Mouse (Mus musculus): ENCODE data around the gene Ski. TPM values are rescaled to one million over a fixed set of nuclear protein-coding genes. Genes with fewer than 3 reads are reported as not detected.
A peak's percentile ranks its signal among the peaks of the same experiment; 100 is the strongest.

Ski gene
- polyA plus RNA-seq, 1 experiment from 2014 or later, result 22.6 TPM

DNA sequence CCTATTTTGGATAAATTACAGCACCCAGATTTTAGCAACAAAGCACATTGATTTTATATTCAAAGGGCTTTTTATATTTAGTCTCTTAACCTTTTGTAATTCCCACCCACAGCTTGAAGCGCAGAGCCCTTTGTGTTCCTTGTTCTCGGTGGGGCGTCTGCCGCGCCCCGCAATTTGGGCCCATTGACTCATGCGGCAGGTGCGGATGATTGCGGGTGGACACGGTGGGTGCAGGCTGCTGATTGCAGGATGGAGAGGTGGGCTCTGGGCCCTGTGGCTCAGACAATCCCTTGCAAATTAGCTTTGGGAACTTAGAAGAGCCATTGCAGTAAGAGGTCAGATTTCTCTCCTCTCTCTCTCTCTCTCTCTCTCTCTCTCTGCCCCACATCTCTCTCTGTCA is 104.1 kb downstream of the Ski start:
- Histone ChIP-seq H3K4me1 (ENCODE audit: insufficient read depth, low read depth, low read length) (peaks cover 14% of the 10 kb centered on the region; the same call in 1 of the 2 replicates), H3K36me3 (ENCODE audit: insufficient read depth, low read length) (no peaks in the 10 kb centered on the region), H3K9ac (replicated peaks; ENCODE audit: low read depth) (no peak overlapping the region), H3K27ac (ENCODE audit: low read length) (no peak overlapping the region), H3K4me2 (replicated peaks; ENCODE audit: low read depth, low read length) (no peak overlapping the region), H3K27me3 (replicated peaks; ENCODE audit: insufficient read depth, low read length) (no peaks in the 10 kb centered on the region), H3K9me3 (ENCODE audit: low read length) (no peaks in the 10 kb centered on the region), H3K4me3 (ENCODE audit: low read depth, low read length) (no peak overlapping the region)
- DNase-seq (ENCODE audit: low spot score) (no peak), ATAC-seq (no peak)
- TF ChIP-seq CTCF (IDR thresholded peaks at IDR 0.05), result no peak
- TF ChIP-seq EP300 (IDR thresholded peaks at IDR 0.05), result no peak
- WGBS, result 96% methylated on average over 10 of the region's 10 CpGs

DNA sequence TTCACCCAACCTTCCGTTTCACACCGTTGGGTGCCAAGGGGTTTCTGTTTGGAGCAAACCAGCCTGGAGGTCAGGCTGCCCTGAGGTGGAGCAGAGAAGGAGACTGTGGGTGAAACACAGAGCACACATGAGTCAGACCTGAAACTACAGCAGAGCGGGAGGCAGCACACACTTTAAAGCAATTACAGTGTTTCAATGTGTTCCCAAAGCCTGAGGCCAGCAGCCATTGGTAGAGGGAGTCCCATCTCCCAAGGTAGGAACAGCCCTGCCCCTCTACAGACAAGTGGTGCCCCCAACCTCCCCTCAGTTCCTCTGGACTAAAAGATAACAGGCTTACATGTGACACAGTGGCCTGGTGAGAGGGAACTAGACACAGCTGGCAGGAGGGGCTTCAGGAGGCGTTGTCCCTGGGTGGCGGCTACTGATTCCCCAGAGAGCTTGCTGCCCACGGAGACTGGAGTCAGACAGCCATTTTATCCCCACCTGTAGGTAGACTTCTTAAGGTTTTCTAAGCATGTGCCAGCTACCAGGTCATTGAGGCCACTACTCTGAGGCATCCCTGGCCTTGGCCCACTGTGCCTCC is 104.9 kb downstream of the Ski start:
- no peak overlapping the region for H3K27ac ChIP-seq (ENCODE audit: low read length)
- no peak for ATAC-seq
- no peak for DNase-seq (ENCODE audit: low spot score)
- no peak overlapping the region for H3K9ac ChIP-seq (replicated peaks; ENCODE audit: low read depth)
- TF ChIP-seq CTCF (IDR thresholded peaks at IDR 0.05), result no peak
- TF ChIP-seq EP300 (IDR thresholded peaks at IDR 0.05), result no peak
- no peaks in the 10 kb centered on the region for H3K9me3 ChIP-seq (ENCODE audit: low read length)
- no peak overlapping the region for H3K4me2 ChIP-seq (replicated peaks; ENCODE audit: low read depth, low read length)
- no peak overlapping the region for H3K4me3 ChIP-seq (ENCODE audit: low read depth, low read length)
- no peaks in the 10 kb centered on the region for H3K36me3 ChIP-seq (ENCODE audit: insufficient read depth, low read length)
- H3K4me1 ChIP-seq (ENCODE audit: insufficient read depth, low read depth, low read length), result peaks cover 7% of the 10 kb centered on the region; the same call in 1 of the 2 replicates
- 78% methylated on average over 6 of the region's 6 CpGs for WGBS
- H3K27me3 ChIP-seq (replicated peaks; ENCODE audit: insufficient read depth, low read length), result no peaks in the 10 kb centered on the region

DNA sequence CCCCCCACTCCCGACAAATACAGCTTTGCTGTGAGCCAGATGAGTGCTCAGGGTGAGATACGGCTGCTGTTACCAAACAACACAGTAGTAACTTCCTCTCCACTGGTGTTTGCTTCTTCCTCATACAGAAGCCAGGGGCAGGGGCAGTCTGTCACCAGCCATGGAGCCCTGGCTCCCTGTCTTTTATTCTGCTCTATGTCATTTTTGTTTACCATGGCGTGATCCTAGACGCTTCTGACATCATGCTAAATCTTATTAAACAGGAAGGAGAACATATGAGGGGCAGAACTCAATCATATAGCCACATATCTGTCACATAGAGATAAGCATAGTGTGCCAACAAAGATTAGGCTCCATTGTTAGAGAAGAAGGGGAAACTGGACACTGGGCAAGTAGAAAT is 105.8 kb downstream of the Ski start:
- 57% methylated on average over 4 of the region's 4 CpGs for WGBS
- no peak for TF ChIP-seq CTCF (IDR thresholded peaks at IDR 0.05)
- TF ChIP-seq EP300 (IDR thresholded peaks at IDR 0.05), result no peak
- Histone ChIP-seq H3K4me1 (ENCODE audit: insufficient read depth, low read depth, low read length) (no peaks in the 10 kb centered on the region; the same call in 1 of the 2 replicates), H3K27ac (ENCODE audit: low read length) (no peak overlapping the region), H3K36me3 (ENCODE audit: insufficient read depth, low read length) (no peaks in the 10 kb centered on the region), H3K9ac (replicated peaks; ENCODE audit: low read depth) (no peak overlapping the region), H3K4me3 (ENCODE audit: low read depth, low read length) (no peak overlapping the region), H3K4me2 (replicated peaks; ENCODE audit: low read depth, low read length) (no peak overlapping the region), H3K9me3 (ENCODE audit: low read length) (no peaks in the 10 kb centered on the region), H3K27me3 (replicated peaks; ENCODE audit: insufficient read depth, low read length) (no peaks in the 10 kb centered on the region)
- DNase-seq (ENCODE audit: low spot score) (peak; percentile 43), ATAC-seq (no peak)

DNA sequence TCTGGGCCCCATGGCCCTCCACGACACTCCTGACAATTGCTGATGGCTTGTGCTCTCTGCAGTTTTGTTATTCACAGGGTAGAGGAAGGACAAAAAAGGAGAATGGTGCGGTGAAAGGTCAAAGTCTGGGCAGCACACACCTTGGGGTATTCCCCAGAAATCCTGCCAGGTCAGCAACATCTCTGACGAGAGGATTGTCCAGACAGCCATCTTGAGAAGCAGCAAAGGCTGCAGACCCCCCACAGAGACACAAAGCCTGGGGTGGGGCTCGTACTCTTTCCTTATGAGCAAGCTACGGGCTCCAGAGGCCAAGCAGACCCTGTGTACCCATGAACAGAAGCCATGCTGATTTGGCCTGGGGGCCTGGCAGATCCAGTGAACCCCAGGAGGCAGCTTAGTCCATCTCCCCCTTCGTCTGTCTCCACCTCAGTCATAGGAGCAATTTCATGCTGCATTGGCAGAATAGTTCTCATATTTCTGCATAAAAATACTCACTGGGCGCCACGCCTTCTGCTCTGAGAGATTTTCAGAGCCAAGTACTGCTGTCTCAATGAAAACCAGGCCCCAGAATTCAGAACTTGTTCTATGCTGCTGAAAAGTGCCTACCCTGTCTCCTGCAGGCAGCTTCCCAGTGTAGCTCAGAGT is 108.5 kb downstream of the Ski start:
- Histone ChIP-seq H3K27ac (ENCODE audit: low read length) (no peak overlapping the region), H3K4me1 (ENCODE audit: insufficient read depth, low read depth, low read length) (no peaks in the 10 kb centered on the region), H3K36me3 (ENCODE audit: insufficient read depth, low read length) (no peaks in the 10 kb centered on the region), H3K27me3 (replicated peaks; ENCODE audit: insufficient read depth, low read length) (no peaks in the 10 kb centered on the region), H3K4me2 (replicated peaks; ENCODE audit: low read depth, low read length) (no peak overlapping the region), H3K9ac (replicated peaks; ENCODE audit: low read depth) (no peak overlapping the region), H3K4me3 (ENCODE audit: low read depth, low read length) (no peak overlapping the region), H3K9me3 (ENCODE audit: low read length) (no peaks in the 10 kb centered on the region)
- TF ChIP-seq CTCF (IDR thresholded peaks at IDR 0.05), result no peak
- TF ChIP-seq EP300 (IDR thresholded peaks at IDR 0.05), result 0 out of 2 replicates have a peak, but pooled peaks have one; percentile 20
- DNase-seq (ENCODE audit: low spot score) (peak; percentile 42), ATAC-seq (no peak)
- 50% methylated on average over 8 of the region's 8 CpGs for WGBS

DNA sequence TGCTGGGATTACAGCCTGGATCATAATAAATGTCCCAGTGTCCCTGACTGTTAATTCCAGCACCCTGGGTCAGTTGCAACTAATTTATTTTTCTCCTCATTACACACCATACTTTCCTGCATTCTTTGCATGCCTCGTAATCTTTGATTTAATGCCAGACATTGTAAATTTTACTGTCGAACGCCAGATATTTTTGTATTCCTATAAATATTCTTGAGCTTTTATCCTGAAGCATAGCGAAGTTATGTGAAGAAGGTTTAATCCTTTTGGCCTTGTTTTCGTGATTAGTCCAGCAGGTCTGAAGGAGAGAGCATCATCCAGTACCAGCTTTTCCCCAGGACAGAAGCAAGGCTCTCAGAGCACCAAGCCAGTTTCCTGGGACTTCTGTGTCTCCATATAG is 112.9 kb downstream of the Ski start:
- H3K27me3 ChIP-seq (replicated peaks; ENCODE audit: insufficient read depth, low read length), result no peaks in the 10 kb centered on the region
- H3K9me3 ChIP-seq (ENCODE audit: low read length), result no peaks in the 10 kb centered on the region
- H3K4me1 ChIP-seq (ENCODE audit: insufficient read depth, low read depth, low read length), result no peaks in the 10 kb centered on the region
- TF ChIP-seq EP300 (IDR thresholded peaks at IDR 0.05) (no peak), CTCF (IDR thresholded peaks at IDR 0.05) (no peak)
- no peak overlapping the region for H3K27ac ChIP-seq (ENCODE audit: low read length)
- no peak overlapping the region for H3K9ac ChIP-seq (replicated peaks; ENCODE audit: low read depth)
- no peak overlapping the region for H3K4me3 ChIP-seq (ENCODE audit: low read depth, low read length)
- 39% methylated on average over 5 of the region's 5 CpGs for WGBS
- no peak overlapping the region for H3K4me2 ChIP-seq (replicated peaks; ENCODE audit: low read depth, low read length)
- no peaks in the 10 kb centered on the region for H3K36me3 ChIP-seq (ENCODE audit: insufficient read depth, low read length)
- no peak for DNase-seq (ENCODE audit: low spot score)
- no peak for ATAC-seq

DNA sequence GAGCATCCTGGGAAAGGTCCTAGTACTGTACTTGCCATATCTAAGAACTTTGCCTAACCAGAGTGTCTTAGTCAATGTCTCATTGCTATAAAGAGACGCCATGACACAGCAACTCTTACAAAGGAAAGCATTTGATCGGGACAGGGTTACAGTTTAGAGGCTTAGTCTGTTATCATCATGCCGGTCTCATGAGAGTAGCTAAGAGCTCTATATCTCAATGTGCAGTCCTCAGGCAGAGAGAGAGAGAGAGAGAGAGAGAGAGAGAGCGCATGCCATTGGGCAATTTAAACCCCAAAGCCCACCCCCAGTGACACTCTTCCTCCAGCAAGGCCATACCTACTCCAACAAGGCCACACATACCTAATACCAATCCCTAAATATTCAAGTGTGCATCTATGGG is 114.5 kb downstream of the Ski start:
- no peak overlapping the region for H3K4me2 ChIP-seq (replicated peaks; ENCODE audit: low read depth, low read length)
- H3K4me3 ChIP-seq (ENCODE audit: low read depth, low read length), result no peak overlapping the region
- no peaks in the 10 kb centered on the region for H3K4me1 ChIP-seq (ENCODE audit: insufficient read depth, low read depth, low read length)
- TF ChIP-seq EP300 (IDR thresholded peaks at IDR 0.05), result no peak
- no peak for TF ChIP-seq CTCF (IDR thresholded peaks at IDR 0.05)
- no peak for DNase-seq (ENCODE audit: low spot score)
- H3K36me3 ChIP-seq (ENCODE audit: insufficient read depth, low read length), result no peaks in the 10 kb centered on the region
- 87% methylated on average over 4 of the region's 4 CpGs for WGBS
- no peak overlapping the region for H3K9ac ChIP-seq (replicated peaks; ENCODE audit: low read depth)
- H3K27me3 ChIP-seq (replicated peaks; ENCODE audit: insufficient read depth, low read length), result no peaks in the 10 kb centered on the region
- ATAC-seq, result no peak
- no peak overlapping the region for H3K27ac ChIP-seq (ENCODE audit: low read length)
- H3K9me3 ChIP-seq (ENCODE audit: low read length), result no peaks in the 10 kb centered on the region

Other genes starting within 250 kb of the Ski start
- gene Plch2, start 165.8 kb downstream of the Ski start, polyA plus RNA-seq (2015; fragmentation: Nextera tagmentation; extraction: Ambion mirVana), result 4.6 and 5.5 TPM in 2 replicates
- gene Pex10, start 155.6 kb downstream of the Ski start, polyA plus RNA-seq (2015; fragmentation: Nextera tagmentation; extraction: Ambion mirVana), result 17.5 and 19.4 TPM in 2 replicates
- 156 and 157 TPM in 2 replicates for gene Rer1, start 136.2 kb downstream of the Ski start, polyA plus RNA-seq (2015; fragmentation: Nextera tagmentation; extraction: Ambion mirVana)
- 6.2 and 9.4 TPM in 2 replicates for gene Morn1, start 136.0 kb downstream of the Ski start, polyA plus RNA-seq (2015; fragmentation: Nextera tagmentation; extraction: Ambion mirVana)
- 61.4 and 66.6 TPM in 2 replicates for gene Faap20, start 27.2 kb upstream of the Ski start, polyA plus RNA-seq (2015; fragmentation: Nextera tagmentation; extraction: Ambion mirVana)
- 23.4 and 33.7 TPM in 2 replicates for gene Prkcz, start 138.8 kb upstream of the Ski start, polyA plus RNA-seq (2015; fragmentation: Nextera tagmentation; extraction: Ambion mirVana)
- 0.24 and 0.68 TPM in 2 replicates for gene Gabrd, start 175.5 kb upstream of the Ski start, polyA plus RNA-seq (2015; fragmentation: Nextera tagmentation; extraction: Ambion mirVana)
- 1.4 and 1.5 TPM in 2 replicates for gene Cfap74, start 186.6 kb upstream of the Ski start, polyA plus RNA-seq (2015; fragmentation: Nextera tagmentation; extraction: Ambion mirVana)
- 1.6 and 2.1 TPM in 2 replicates for gene Tmem52, start 246.5 kb upstream of the Ski start, polyA plus RNA-seq (2015; fragmentation: Nextera tagmentation; extraction: Ambion mirVana)